ENCODE assay signal across 26 mouse cellular contexts in the genomic region with DNA sequence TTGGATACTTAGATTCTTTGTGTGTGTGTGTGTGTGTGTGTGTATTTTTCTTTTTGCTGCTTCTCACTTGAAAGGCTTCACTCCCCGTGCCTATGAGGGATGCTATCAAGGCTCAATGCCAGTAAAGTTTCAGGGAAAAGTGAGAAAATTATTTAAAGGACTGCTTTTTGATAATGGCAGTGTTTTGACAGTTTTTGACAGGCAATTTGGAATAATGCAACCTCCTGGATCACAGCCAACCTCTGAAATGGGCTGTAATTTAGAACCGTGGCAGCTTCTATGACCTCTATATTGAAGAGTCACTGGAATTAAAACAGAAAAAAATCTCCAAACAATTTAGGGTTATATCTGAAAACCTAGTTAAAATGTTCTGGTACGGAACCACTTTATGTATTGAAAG. TPM values are rescaled to one million over a fixed set of nuclear protein-coding genes. Genes with fewer than 3 reads are reported as not detected.
DNase-seq lines count a peak whose midpoint lies in the region; ATAC-seq and TF ChIP-seq lines count a peak whose summit lies in the region.
"Had no signal": no experiment of that assay in that cellular context is flagged by ENCODE, and none has a peak within 500 bp of the region (broad histone marks: within the 10 kb centered on the region; RNA-seq: fewer than 3 reads in every experiment).

No protein-coding gene starts in this region.

- peak; percentile 30 for DNase-seq in embryonic facial prominence, embryonic 14.5 days (ENCODE audit: low spot score)
- DNase-seq in embryonic facial prominence, embryonic 10.5 days (ENCODE audit: low spot score), result no peak
- DNase-seq in lung, embryonic 14.5 days, result peak; percentile 85
- no peak for DNase-seq in lung, postnatal 36 days
- peak; percentile 60 for DNase-seq in NIH3T3 (ENCODE audit: low read depth)
- peak; percentile 64 for DNase-seq in adipocyte (ENCODE audit: low spot score)
- no peak for DNase-seq in left cerebral cortex, postnatal 10 days (ENCODE audit: extremely low spot score in 1 of 2, low spot score in 2 of 2)
- DNase-seq: cerebellum, adult 11 months; cerebellum, adult 8-10 months; cerebellum, postnatal 14 days; embryo, embryonic 11 days; gastrocnemius, postnatal 10 days; heart, adult 2 months; heart, postnatal 14 days; kidney, adult 2 months had no signal

- WGBS in embryonic facial prominence, embryonic 14.5 days, result 34% methylated on average over 3 of the region's 3 CpGs
- WGBS in embryonic facial prominence, embryonic 10.5 days, result 79% methylated on average over 3 of the region's 3 CpGs
- WGBS in lung, embryonic 14.5 days, result 26% methylated on average over 3 of the region's 3 CpGs

- intact Hi-C loops in left cerebral cortex, postnatal 10 days (cut with DNase I), result no loop called here

- H3K4me2 ChIP-seq in embryonic facial prominence, embryonic 14.5 days (ENCODE audit: low read depth, low read length), result no peak overlapping the region
- no peak overlapping the region for H3K4me2 ChIP-seq in lung, embryonic 14.5 days
- H3K4me2 ChIP-seq: embryonic facial prominence, embryonic 12.5 days; forebrain, embryonic 12.5 days; heart, embryonic 11.5 days; heart, embryonic 15.5 days; hindbrain, embryonic 13.5 days had no signal

- no peaks in the 10 kb centered on the region for H3K27me3 ChIP-seq in embryonic facial prominence, embryonic 14.5 days (replicated peaks; ENCODE audit: control insufficient read depth, insufficient read depth, low read length)
- H3K27me3 ChIP-seq in embryonic facial prominence, embryonic 10.5 days (replicated peaks; ENCODE audit: low read depth, poor library complexity, severe bottlenecking), result no peaks in the 10 kb centered on the region
- peaks cover 6% of the 10 kb centered on the region; the same call in 1 of the 2 replicates for H3K27me3 ChIP-seq in lung, embryonic 14.5 days (ENCODE audit: insufficient read depth, low read length)
- H3K27me3 ChIP-seq: embryonic facial prominence, embryonic 12.5 days; forebrain, embryonic 12.5 days; heart, embryonic 15.5 days; hindbrain, embryonic 13.5 days had no signal

- no peak overlapping the region for H3K27ac ChIP-seq in embryonic facial prominence, embryonic 14.5 days (replicated peaks; ENCODE audit: low read depth, low read length)
- no peak overlapping the region for H3K27ac ChIP-seq in embryonic facial prominence, embryonic 10.5 days (replicated peaks)
- no peak overlapping the region for H3K27ac ChIP-seq in lung, embryonic 14.5 days (ENCODE audit: low read depth)
- H3K27ac ChIP-seq: embryonic facial prominence, embryonic 12.5 days; forebrain, embryonic 12.5 days; heart, adult 2 months; heart, embryonic 15.5 days; hindbrain, embryonic 13.5 days; hindbrain, postnatal 0 days had no signal

- H3K4me1 ChIP-seq in embryonic facial prominence, embryonic 14.5 days (ENCODE audit: control insufficient read depth, insufficient read depth, low read length), result no peaks in the 10 kb centered on the region
- H3K4me1 ChIP-seq in embryonic facial prominence, embryonic 10.5 days, result no peaks in the 10 kb centered on the region
- H3K4me1 ChIP-seq in lung, embryonic 14.5 days (ENCODE audit: insufficient read depth), result no peaks in the 10 kb centered on the region; the same call in 1 of the 2 replicates

- H3K4me3 ChIP-seq in embryonic facial prominence, embryonic 14.5 days (ENCODE audit: low read depth, low read length), result no peak overlapping the region
- no peak overlapping the region for H3K4me3 ChIP-seq in embryonic facial prominence, embryonic 10.5 days
- H3K4me3 ChIP-seq in lung, embryonic 14.5 days (ENCODE audit: low read depth, low read length), result no peak overlapping the region
- H3K4me3 ChIP-seq: embryonic facial prominence, embryonic 12.5 days; forebrain, embryonic 12.5 days; heart, adult 2 months; heart, embryonic 15.5 days; hindbrain, embryonic 13.5 days had no signal

- ATAC-seq in embryonic facial prominence, embryonic 14.5 days (ENCODE audit: low read depth), result no peak
- ATAC-seq in lung, embryonic 14.5 days (ENCODE audit: insufficient read depth), result no peak
- ATAC-seq: hindbrain, postnatal 0 days; intestine, embryonic 16.5 days had no signal

- no peak for TF ChIP-seq CTCF in lung, embryonic 14.5 days (IDR thresholded peaks at IDR 0.05; ENCODE audit: low read depth)

- H3K9ac ChIP-seq in embryonic facial prominence, embryonic 14.5 days (ENCODE audit: low read depth, low read length), result no peak overlapping the region
- H3K9ac ChIP-seq in lung, embryonic 14.5 days, result no peak overlapping the region
- H3K9ac ChIP-seq: embryonic facial prominence, embryonic 12.5 days; forebrain, embryonic 12.5 days; heart, embryonic 15.5 days; hindbrain, embryonic 13.5 days had no signal

- no peaks in the 10 kb centered on the region for H3K9me3 ChIP-seq in embryonic facial prominence, embryonic 14.5 days (ENCODE audit: control insufficient read depth, low read length)
- no peaks in the 10 kb centered on the region for H3K9me3 ChIP-seq in embryonic facial prominence, embryonic 10.5 days
- no peaks in the 10 kb centered on the region for H3K9me3 ChIP-seq in lung, embryonic 14.5 days (ENCODE audit: low read depth, low read length)
- H3K9me3 ChIP-seq: embryonic facial prominence, embryonic 12.5 days; forebrain, embryonic 12.5 days; heart, embryonic 15.5 days; hindbrain, embryonic 13.5 days had no signal

- no peaks in the 10 kb centered on the region for H3K36me3 ChIP-seq in embryonic facial prominence, embryonic 14.5 days (ENCODE audit: control insufficient read depth, insufficient read depth, low read length)
- no peaks in the 10 kb centered on the region for H3K36me3 ChIP-seq in embryonic facial prominence, embryonic 10.5 days (replicated peaks)
- no peaks in the 10 kb centered on the region for H3K36me3 ChIP-seq in lung, embryonic 14.5 days (ENCODE audit: insufficient read depth)
- H3K36me3 ChIP-seq: embryonic facial prominence, embryonic 12.5 days; forebrain, embryonic 12.5 days; heart, embryonic 15.5 days; hindbrain, embryonic 13.5 days had no signal

RNA-seq across cellular contexts. Expression of a gene that starts 14.7 kb away (rescaled TPM):
- not detected in 2 replicates for polyA plus RNA-seq in embryonic facial prominence, embryonic 14.5 days (2014; fragmentation: Nextera tagmentation; extraction: Ambion mirVana)
- not detected in 2 replicates for polyA plus RNA-seq in embryonic facial prominence, embryonic 10.5 days (2016; fragmentation: Nextera tagmentation; extraction: Ambion mirVana)
- not detected in 2 replicates for polyA plus RNA-seq in lung, embryonic 14.5 days (2014; fragmentation: Nextera tagmentation; extraction: Ambion mirVana)
- not detected for total RNA-seq in left cerebral cortex, postnatal 10 days (2021)
- total RNA-seq: common myeloid progenitor, adult 5-6 weeks; gastrocnemius, postnatal 10 days; heart, adult 2 months; heart, postnatal 14 days; hematopoietic stem cell, adult 5-6 weeks; hindbrain, postnatal 0 days had no signal
- polyA plus RNA-seq: embryonic facial prominence, embryonic 12.5 days; forebrain, embryonic 12.5 days; frontal cortex, adult 2 months; gonadal fat pad, adult 2 months; heart, adult 2 months; heart, embryonic 11.5 days; heart, embryonic 15.5 days; hindbrain, embryonic 13.5 days; hindbrain, postnatal 0 days; intestine, embryonic 16.5 days; kidney, adult 2 months had no signal

RNA-seq across cellular contexts. Expression of a gene that starts 41.4 kb away (rescaled TPM):
- 22.5 and 25.0 TPM in 2 replicates for polyA plus RNA-seq in embryonic facial prominence, embryonic 14.5 days (2014; fragmentation: Nextera tagmentation; extraction: Ambion mirVana)
- polyA plus RNA-seq in embryonic facial prominence, embryonic 10.5 days (2016; fragmentation: Nextera tagmentation; extraction: Ambion mirVana), result 13.4 and 15.4 TPM in 2 replicates
- polyA plus RNA-seq in lung, embryonic 14.5 days (2014; fragmentation: Nextera tagmentation; extraction: Ambion mirVana), result 6.7 and 7.7 TPM in 2 replicates
- total RNA-seq in left cerebral cortex, postnatal 10 days (2021), result 10 to 100 TPM; 19.8 to 24.0 TPM

Comparison
In these comparisons a context has a peak if more than half of its experiments do, and no peak if none do; other contexts are left out.
1. DNase-seq: peak in embryonic facial prominence, embryonic 14.5 days (single experiment), lung, embryonic 14.5 days (single experiment), NIH3T3 (single experiment) and adipocyte (single experiment); none in embryonic facial prominence, embryonic 10.5 days (single experiment), lung, postnatal 36 days (single experiment) and left cerebral cortex, postnatal 10 days (0 of 2).